Mouse (Mus musculus): ENCODE results near the gene Lamp1. TPM values are rescaled to one million over a fixed set of nuclear protein-coding genes. Genes with fewer than 3 reads are reported as not detected.

Lamp1 gene
- polyA plus RNA-seq, 1 experiment, result 634 TPM

DNA sequence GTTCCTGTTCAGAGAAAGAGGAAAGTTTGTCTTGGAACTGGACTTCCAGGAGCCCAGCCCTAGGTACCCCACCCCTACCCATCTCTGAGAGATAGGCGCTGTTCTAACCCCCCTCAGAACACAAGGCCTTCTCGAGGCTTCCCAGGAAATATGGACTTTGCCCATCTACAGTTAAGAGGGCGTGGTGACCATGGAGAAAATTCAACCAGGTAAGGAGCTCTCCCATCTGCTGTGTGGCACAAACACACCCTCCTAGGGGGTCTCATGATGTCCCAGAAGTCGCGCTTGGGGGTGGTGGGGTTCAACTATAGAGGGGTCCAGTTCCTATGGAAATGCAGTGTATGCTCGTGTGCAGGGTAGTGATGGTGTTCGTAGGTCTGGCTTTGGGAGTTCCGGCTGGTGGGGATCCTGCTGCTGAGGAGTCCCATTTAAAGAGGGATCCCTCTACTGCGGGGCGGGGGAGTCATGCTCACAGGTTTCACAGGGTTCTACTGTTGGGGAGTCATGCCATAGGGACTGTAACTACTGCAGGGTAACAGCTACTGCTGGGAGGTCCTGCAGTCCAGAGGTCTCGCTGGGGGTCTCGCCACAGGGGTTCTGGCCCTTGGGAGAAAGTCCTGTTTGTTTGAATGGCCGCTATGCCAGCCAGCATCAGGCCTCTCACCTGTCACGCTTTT lies 40.6 kb downstream of the Lamp1 start:
- no peak overlapping the region for H3K27ac ChIP-seq (ENCODE audit: control insufficient read depth, insufficient read depth, low read depth, low read length)
- H3K36me3 ChIP-seq (ENCODE audit: control insufficient read depth, insufficient read depth, low read length), result no peaks in the 10 kb centered on the region
- H3K4me3 ChIP-seq (ENCODE audit: control insufficient read depth, low read depth, low read length), result peak overlapping the region; percentile 87; the same call in 1 of the 2 replicates
- no peak for TF ChIP-seq POLR2A (IDR thresholded peaks at IDR 0.05; ENCODE audit: control insufficient read depth, low read depth, low read length)
- TF ChIP-seq CTCF (IDR thresholded peaks at IDR 0.05; ENCODE audit: control insufficient read depth, insufficient read depth, insufficient replicate concordance, low read depth, low read length), result no peak
- H3K27me3 ChIP-seq (ENCODE audit: control insufficient read depth, insufficient read depth, low read length), result no peaks in the 10 kb centered on the region
- H3K4me1 ChIP-seq (ENCODE audit: control insufficient read depth, insufficient read depth, low read length), result peaks cover 17% of the 10 kb centered on the region

DNA sequence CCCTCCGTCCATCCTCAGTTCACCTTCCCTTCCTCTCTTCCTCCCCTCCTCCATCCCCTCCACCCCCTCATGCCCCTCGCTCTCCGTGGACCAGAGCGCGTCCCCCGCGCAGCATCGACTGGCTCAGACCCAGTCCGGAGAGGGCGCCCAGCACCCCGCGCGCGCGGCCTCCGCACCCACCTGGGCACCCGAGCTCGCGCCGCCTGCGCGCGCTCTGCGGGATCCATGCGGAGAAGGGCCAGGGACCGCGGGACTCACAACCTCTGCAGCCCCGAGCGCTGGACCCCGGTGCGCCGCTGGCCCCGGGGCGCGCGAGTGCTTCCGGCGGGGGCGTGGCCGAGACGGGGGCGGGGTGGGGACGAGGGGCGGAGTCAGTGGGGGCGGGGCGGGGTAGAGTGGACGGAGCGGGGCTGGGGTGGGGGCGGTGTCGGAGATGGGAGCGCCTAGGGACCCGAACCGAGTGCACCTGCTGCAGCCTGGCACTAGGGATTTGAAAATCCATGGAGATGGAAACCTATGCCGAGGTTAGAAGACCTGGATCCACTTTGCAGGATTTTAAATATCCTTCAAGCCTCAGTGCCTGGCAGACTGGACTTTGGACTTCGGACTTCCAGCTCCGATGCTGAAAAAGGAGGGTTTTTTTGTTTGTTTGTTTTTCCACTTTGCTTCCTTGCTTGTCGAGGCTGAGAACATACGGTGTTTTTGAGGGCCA lies 41.5 kb downstream of the Lamp1 start, which contains the start of gene Grtp1:
TSS of gene Grtp1 (minus strand) at position 320 of the 712 bp plus-strand sequence.
- Histone ChIP-seq H3K27ac (ENCODE audit: control insufficient read depth, insufficient read depth, low read depth, low read length) (no peak within 1 kb of the TSS), H3K4me3 (ENCODE audit: control insufficient read depth, low read depth, low read length) (peak within 1 kb of the TSS; percentile 87), H3K4me1 (ENCODE audit: control insufficient read depth, insufficient read depth, low read length) (peaks cover 17% of the 10 kb centered on the region), H3K27me3 (ENCODE audit: control insufficient read depth, insufficient read depth, low read length) (no peaks in the 10 kb centered on the region), H3K36me3 (ENCODE audit: control insufficient read depth, insufficient read depth, low read length) (no peaks in the 10 kb centered on the region)
- TF ChIP-seq CTCF (IDR thresholded peaks at IDR 0.05; ENCODE audit: control insufficient read depth, insufficient read depth, insufficient replicate concordance, low read depth, low read length) (no peak), POLR2A (IDR thresholded peaks at IDR 0.05; ENCODE audit: control insufficient read depth, low read depth, low read length) (no peak)

DNA sequence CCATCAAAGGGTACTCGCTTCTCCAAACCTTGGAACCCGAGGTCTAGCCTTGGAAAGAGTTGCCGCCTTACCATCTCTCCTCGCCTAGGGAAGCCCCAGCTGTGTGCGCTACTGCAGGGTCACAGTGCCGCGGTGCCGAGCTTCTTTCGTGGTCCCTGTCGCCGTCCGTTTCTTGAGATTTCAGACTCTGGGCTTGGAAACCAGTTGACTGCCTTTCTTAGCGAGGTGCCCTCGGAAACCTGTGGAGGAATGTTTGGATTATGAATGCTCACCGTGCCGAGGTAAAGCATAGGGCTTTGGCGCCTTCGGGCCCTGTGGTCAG lies 42.0 kb downstream of the Lamp1 start:
- peaks cover 17% of the 10 kb centered on the region for H3K4me1 ChIP-seq (ENCODE audit: control insufficient read depth, insufficient read depth, low read length)
- peak overlapping the region; percentile 65 for H3K4me3 ChIP-seq (ENCODE audit: control insufficient read depth, low read depth, low read length)
- H3K27me3 ChIP-seq (ENCODE audit: control insufficient read depth, insufficient read depth, low read length), result no peaks in the 10 kb centered on the region
- no peak overlapping the region for H3K27ac ChIP-seq (ENCODE audit: control insufficient read depth, insufficient read depth, low read depth, low read length)
- TF ChIP-seq CTCF (IDR thresholded peaks at IDR 0.05; ENCODE audit: control insufficient read depth, insufficient read depth, insufficient replicate concordance, low read depth, low read length) (no peak), POLR2A (IDR thresholded peaks at IDR 0.05; ENCODE audit: control insufficient read depth, low read depth, low read length) (no peak)
- H3K36me3 ChIP-seq (ENCODE audit: control insufficient read depth, insufficient read depth, low read length), result no peaks in the 10 kb centered on the region

DNA sequence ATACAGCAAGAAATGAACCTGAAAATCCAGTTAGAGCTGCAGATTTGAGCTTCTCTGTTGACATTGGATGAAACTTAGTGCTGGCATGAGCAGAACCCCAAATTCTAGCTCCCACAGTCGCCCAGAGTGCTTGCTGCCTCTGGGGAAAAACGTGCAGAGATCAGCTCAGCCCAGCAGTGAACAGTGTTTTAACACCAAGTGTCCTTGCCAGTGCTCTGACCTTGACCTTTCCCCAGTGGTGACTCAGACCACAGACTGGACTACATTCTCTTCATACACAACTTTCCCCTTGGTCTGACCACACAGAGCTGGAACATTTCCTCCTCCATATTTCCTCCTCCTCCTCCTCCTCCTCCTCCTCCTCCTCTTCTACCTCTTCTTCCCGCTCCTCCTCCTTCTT lies 43.1 kb downstream of the Lamp1 start:
- Histone ChIP-seq H3K4me1 (ENCODE audit: control insufficient read depth, insufficient read depth, low read length) (peaks cover 17% of the 10 kb centered on the region), H3K27me3 (ENCODE audit: control insufficient read depth, insufficient read depth, low read length) (no peaks in the 10 kb centered on the region), H3K4me3 (ENCODE audit: control insufficient read depth, low read depth, low read length) (no peak overlapping the region), H3K36me3 (ENCODE audit: control insufficient read depth, insufficient read depth, low read length) (no peaks in the 10 kb centered on the region), H3K27ac (ENCODE audit: control insufficient read depth, insufficient read depth, low read depth, low read length) (no peak overlapping the region)
- TF ChIP-seq CTCF (IDR thresholded peaks at IDR 0.05; ENCODE audit: control insufficient read depth, insufficient read depth, insufficient replicate concordance, low read depth, low read length), result no peak
- no peak for TF ChIP-seq POLR2A (IDR thresholded peaks at IDR 0.05; ENCODE audit: control insufficient read depth, low read depth, low read length)

DNA sequence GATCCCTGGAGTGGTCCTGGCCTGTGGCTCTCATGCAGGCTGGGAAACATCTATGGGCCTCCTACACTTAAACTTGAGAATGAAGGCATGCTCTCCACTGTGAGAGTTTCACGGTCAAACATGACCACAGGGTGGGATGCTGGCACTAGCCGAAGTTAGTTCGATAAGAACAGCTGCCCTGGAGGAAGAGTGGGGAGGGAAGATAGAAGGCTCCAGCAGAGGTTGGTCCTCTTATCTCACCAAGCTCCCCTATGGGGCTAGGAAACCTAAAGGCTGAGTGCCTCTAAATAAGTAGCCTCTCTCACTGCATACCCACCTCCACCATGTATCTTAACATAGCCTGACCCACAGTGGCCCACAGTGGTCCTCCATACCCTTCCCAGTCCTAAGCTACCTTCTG lies 43.8 kb downstream of the Lamp1 start:
- Histone ChIP-seq H3K27ac (ENCODE audit: control insufficient read depth, insufficient read depth, low read depth, low read length) (no peak overlapping the region), H3K27me3 (ENCODE audit: control insufficient read depth, insufficient read depth, low read length) (no peaks in the 10 kb centered on the region), H3K4me1 (ENCODE audit: control insufficient read depth, insufficient read depth, low read length) (peaks cover 17% of the 10 kb centered on the region), H3K36me3 (ENCODE audit: control insufficient read depth, insufficient read depth, low read length) (no peaks in the 10 kb centered on the region), H3K4me3 (ENCODE audit: control insufficient read depth, low read depth, low read length) (no peak overlapping the region)
- TF ChIP-seq CTCF (IDR thresholded peaks at IDR 0.05; ENCODE audit: control insufficient read depth, insufficient read depth, insufficient replicate concordance, low read depth, low read length), result no peak
- TF ChIP-seq POLR2A (IDR thresholded peaks at IDR 0.05; ENCODE audit: control insufficient read depth, low read depth, low read length), result no peak

DNA sequence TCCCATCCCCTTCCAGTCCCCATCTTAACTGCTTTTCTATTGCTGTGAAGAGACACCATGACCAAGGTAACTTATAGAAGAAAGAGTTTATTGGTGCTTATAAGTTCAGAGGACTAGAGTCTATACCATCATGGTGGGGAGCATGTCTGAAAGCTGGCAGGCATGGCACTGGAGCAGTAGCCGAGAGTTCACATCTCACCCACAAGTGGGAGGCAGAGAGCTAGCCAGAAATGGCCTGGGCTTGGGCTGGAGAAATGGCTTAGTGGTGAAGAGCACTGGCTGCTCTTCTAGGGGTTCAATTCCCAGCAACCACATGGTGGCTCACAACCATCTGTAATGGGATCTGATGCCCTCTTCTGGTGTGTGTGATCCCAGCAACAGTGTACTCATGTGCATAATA lies 44.5 kb downstream of the Lamp1 start:
- Histone ChIP-seq H3K36me3 (ENCODE audit: control insufficient read depth, insufficient read depth, low read length) (no peaks in the 10 kb centered on the region), H3K27me3 (ENCODE audit: control insufficient read depth, insufficient read depth, low read length) (no peaks in the 10 kb centered on the region), H3K4me1 (ENCODE audit: control insufficient read depth, insufficient read depth, low read length) (peaks cover 17% of the 10 kb centered on the region), H3K4me3 (ENCODE audit: control insufficient read depth, low read depth, low read length) (no peak overlapping the region), H3K27ac (ENCODE audit: control insufficient read depth, insufficient read depth, low read depth, low read length) (no peak overlapping the region)
- no peak for TF ChIP-seq CTCF (IDR thresholded peaks at IDR 0.05; ENCODE audit: control insufficient read depth, insufficient read depth, insufficient replicate concordance, low read depth, low read length)
- TF ChIP-seq POLR2A (IDR thresholded peaks at IDR 0.05; ENCODE audit: control insufficient read depth, low read depth, low read length), result no peak

DNA sequence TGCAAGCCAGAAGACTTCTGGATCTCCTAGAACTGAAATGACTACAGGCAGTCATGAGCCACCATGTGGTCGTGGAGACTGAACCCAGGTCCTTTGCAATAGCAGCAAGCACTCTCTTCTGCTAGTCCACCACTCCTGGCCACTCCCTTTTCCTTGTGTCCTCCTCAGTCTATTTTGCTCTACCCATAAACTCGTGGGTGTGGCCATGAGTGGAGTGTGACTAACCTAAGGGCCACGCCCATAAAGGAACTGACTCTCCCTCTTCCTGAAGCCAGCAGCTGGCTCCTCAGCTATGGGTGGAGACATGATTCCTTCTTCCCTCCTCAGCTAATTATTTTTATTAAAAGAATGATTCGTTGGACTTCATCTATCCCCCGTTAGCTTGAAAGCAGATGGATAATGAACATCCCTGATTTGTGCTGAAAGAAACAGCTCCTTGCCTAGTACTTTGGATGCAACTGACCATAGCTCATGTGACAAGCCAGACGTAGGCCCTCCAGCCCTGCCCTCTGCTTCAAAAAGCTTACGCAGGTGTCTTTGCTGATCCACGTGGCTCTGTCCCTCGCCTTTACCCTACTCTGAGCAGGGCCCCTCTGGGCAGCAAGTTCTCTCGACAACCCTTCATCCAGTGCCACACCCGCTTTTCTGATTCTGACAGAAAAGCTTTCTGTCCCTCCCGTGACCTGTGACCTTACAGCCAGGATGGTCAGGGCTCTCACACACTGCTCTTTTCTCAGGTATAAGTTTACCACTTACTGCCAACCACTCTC lies 45.6 kb downstream of the Lamp1 start:
- H3K4me1 ChIP-seq (ENCODE audit: control insufficient read depth, insufficient read depth, low read length), result peaks cover 15% of the 10 kb centered on the region
- peak overlapping the region; percentile 18; the same call in 1 of the 2 replicates for H3K27ac ChIP-seq (ENCODE audit: control insufficient read depth, insufficient read depth, low read depth, low read length)
- no peaks in the 10 kb centered on the region for H3K36me3 ChIP-seq (ENCODE audit: control insufficient read depth, insufficient read depth, low read length)
- H3K4me3 ChIP-seq (ENCODE audit: control insufficient read depth, low read depth, low read length), result no peak overlapping the region
- TF ChIP-seq POLR2A (IDR thresholded peaks at IDR 0.05; ENCODE audit: control insufficient read depth, low read depth, low read length) (no peak), CTCF (IDR thresholded peaks at IDR 0.05; ENCODE audit: control insufficient read depth, insufficient read depth, insufficient replicate concordance, low read depth, low read length) (no peak)
- no peaks in the 10 kb centered on the region for H3K27me3 ChIP-seq (ENCODE audit: control insufficient read depth, insufficient read depth, low read length)
